Mouse (Mus musculus): Measurements from ENCODE around the gene Gm765. TPM values are rescaled to one million over a fixed set of nuclear protein-coding genes. Genes with fewer than 3 reads are reported as not detected.

Gm765 gene
- polyA plus RNA-seq, 1 experiment from 2014 or later = not detected

DNA sequence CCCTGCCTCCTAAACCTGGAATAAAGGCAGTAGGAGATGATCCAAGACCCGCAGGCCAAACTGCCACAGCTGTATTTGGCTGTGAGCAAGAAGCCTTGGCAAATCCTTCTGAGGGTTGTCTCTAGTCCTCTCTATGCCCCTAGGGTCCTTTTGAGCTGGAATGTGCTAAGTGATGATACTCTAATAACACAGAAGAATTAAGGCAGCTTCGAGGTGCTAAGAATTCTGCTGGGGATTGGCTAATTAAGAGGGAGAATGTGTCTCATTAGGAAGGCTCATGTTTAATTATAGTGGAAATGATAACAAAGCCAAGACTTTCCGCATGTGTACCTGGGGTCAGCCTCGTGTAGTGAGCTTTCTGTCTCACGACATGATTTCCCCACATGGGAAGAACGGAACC is 99.4 kb downstream of the Gm765 start:
- Histone ChIP-seq H3K4me2 (ENCODE audit: low read depth, low read length) (no peak overlapping the region), H3K27me3 (ENCODE audit: control insufficient read depth, insufficient read depth, low read length) (no peaks in the 10 kb centered on the region), H3K4me3 (ENCODE audit: low read length) (no peak overlapping the region), H3K9ac (ENCODE audit: low read length) (no peak overlapping the region), H3K4me1 (ENCODE audit: control insufficient read depth, insufficient read depth, low read length) (no peaks in the 10 kb centered on the region), H3K36me3 (ENCODE audit: control insufficient read depth, insufficient read depth) (no peaks in the 10 kb centered on the region), H3K27ac (ENCODE audit: low read length) (no peak overlapping the region), H3K9me3 (replicated peaks; ENCODE audit: control insufficient read depth, low read length) (no peaks in the 10 kb centered on the region)
- WGBS = 62% methylated on average over 6 of the region's 6 CpGs
- ATAC-seq (replicated peaks; ENCODE audit: extremely low read depth, insufficient read depth, low FRiP score) = no peak

DNA sequence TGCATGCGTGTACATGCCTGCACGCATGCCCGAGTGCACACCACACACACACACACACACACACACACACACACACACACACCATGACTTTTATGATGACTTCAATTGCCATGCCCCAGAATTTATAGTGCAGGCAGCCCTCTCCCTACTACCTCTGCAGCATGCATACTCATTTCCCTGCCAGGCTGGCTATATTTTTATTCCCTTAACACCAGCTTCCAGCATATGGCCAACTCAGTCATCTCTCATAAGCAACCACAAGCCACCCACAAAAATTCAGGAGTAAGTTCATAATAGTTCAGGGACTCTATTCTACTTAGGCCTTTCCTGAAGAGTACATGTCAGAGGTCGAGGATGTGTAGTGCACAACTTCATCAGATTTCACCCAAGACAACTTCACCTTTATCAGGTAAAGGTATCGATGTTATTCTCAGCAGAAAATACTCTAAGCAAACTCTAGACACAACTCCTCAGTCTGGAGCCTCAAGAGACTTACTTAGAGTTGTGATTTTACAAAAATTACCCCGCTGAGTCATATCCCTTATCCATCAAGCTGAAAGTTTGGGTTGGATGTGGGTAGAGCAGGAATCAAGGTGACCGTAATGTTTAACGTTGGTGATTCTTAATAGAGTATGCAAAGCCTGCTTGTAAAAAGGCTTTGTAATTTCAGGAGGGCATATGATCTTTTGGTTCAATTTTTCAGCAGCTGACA is 101.8 kb downstream of the Gm765 start:
- no peak overlapping the region for H3K27ac ChIP-seq (ENCODE audit: low read length)
- no peak overlapping the region for H3K9ac ChIP-seq (ENCODE audit: low read length)
- H3K4me2 ChIP-seq (ENCODE audit: low read depth, low read length) = no peak overlapping the region
- no peaks in the 10 kb centered on the region for H3K9me3 ChIP-seq (replicated peaks; ENCODE audit: control insufficient read depth, low read length)
- no peaks in the 10 kb centered on the region for H3K4me1 ChIP-seq (ENCODE audit: control insufficient read depth, insufficient read depth, low read length)
- no peaks in the 10 kb centered on the region for H3K36me3 ChIP-seq (ENCODE audit: control insufficient read depth, insufficient read depth)
- ATAC-seq (replicated peaks; ENCODE audit: extremely low read depth, insufficient read depth, low FRiP score) = no peak
- H3K4me3 ChIP-seq (ENCODE audit: low read length) = no peak overlapping the region
- no peaks in the 10 kb centered on the region for H3K27me3 ChIP-seq (ENCODE audit: control insufficient read depth, insufficient read depth, low read length)
- 82% methylated on average over 8 of the region's 8 CpGs for WGBS

DNA sequence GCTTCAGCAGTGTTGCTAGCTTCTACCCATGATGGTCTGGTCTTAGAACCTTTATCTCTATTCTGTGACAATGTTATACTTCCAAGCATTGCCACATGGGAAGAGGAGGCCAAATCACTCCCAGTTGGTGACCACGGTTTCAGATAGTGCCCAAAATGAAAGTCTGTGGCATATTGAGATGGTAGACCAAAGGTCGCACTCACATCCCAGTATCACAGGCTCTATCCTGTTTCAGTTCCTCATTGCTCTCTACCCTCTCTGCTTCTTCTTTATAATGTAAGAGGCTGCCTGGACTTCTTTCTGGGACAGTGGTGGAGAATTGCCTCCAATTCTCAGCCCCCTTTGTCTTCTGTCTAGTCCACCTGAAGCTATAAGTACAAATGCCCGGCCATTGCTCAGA is 108.5 kb downstream of the Gm765 start:
- Histone ChIP-seq H3K9ac (ENCODE audit: low read length) (no peak overlapping the region), H3K4me1 (ENCODE audit: control insufficient read depth, insufficient read depth, low read length) (no peaks in the 10 kb centered on the region), H3K27me3 (ENCODE audit: control insufficient read depth, insufficient read depth, low read length) (no peaks in the 10 kb centered on the region), H3K4me2 (ENCODE audit: low read depth, low read length) (no peak overlapping the region), H3K27ac (ENCODE audit: low read length) (no peak overlapping the region), H3K36me3 (ENCODE audit: control insufficient read depth, insufficient read depth) (no peaks in the 10 kb centered on the region), H3K9me3 (replicated peaks; ENCODE audit: control insufficient read depth, low read length) (no peaks in the 10 kb centered on the region), H3K4me3 (ENCODE audit: low read length) (no peak overlapping the region)
- WGBS = 85% methylated on average over 3 of the region's 3 CpGs
- ATAC-seq (replicated peaks; ENCODE audit: extremely low read depth, insufficient read depth, low FRiP score) = no peak

DNA sequence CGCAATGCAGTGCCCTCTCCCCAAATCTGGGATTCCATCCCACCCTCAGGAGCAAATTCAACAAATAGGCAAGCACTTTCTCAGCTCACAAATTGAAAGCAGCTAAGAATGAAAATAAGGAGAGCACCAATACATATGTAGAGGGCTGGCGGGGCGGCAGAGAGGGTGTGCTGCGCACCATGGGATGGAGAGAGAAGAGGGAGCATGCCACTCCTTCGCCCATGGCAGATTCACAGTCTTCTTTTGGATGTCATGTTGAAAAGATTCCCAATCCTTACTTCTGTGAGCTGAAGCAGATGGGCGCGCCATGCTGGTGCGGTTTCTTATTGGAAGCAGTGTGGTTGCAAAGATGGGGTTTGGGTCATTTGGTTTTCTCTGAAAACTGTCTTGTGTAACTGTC is 118.6 kb downstream of the Gm765 start:
- H3K27ac ChIP-seq (ENCODE audit: low read length) = no peak overlapping the region
- H3K4me2 ChIP-seq (ENCODE audit: low read depth, low read length) = no peak overlapping the region
- no peak overlapping the region for H3K4me3 ChIP-seq (ENCODE audit: low read length)
- H3K4me1 ChIP-seq (ENCODE audit: control insufficient read depth, insufficient read depth, low read length) = no peaks in the 10 kb centered on the region
- ATAC-seq (replicated peaks; ENCODE audit: extremely low read depth, insufficient read depth, low FRiP score) = no peak
- WGBS = 92% methylated on average over 8 of the region's 8 CpGs
- H3K27me3 ChIP-seq (ENCODE audit: control insufficient read depth, insufficient read depth, low read length) = no peaks in the 10 kb centered on the region
- H3K9me3 ChIP-seq (replicated peaks; ENCODE audit: control insufficient read depth, low read length) = no peaks in the 10 kb centered on the region
- H3K36me3 ChIP-seq (ENCODE audit: control insufficient read depth, insufficient read depth) = no peaks in the 10 kb centered on the region
- H3K9ac ChIP-seq (ENCODE audit: low read length) = no peak overlapping the region

DNA sequence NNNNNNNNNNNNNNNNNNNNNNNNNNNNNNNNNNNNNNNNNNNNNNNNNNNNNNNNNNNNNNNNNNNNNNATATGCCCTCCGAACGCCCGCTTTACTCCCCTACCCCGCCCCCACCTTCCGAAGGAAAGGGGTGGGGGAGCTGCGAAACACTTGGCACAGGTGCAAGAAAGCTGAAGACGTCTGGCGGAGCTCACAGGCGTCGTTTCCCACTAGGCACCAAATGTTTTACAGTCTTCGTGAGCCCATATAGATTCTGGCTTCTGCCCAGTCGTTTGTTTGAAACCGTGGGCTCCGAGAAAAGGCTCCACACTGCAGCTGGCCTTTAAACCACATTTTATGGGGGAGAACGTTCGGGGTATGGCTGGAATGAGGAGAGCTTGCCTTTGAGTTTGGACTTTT is 120.6 kb downstream of the Gm765 start:
- ATAC-seq (replicated peaks; ENCODE audit: extremely low read depth, insufficient read depth, low FRiP score) = no peak
- Histone ChIP-seq H3K9me3 (replicated peaks; ENCODE audit: control insufficient read depth, low read length) (no peaks in the 10 kb centered on the region), H3K4me1 (ENCODE audit: control insufficient read depth, insufficient read depth, low read length) (no peaks in the 10 kb centered on the region), H3K36me3 (ENCODE audit: control insufficient read depth, insufficient read depth) (no peaks in the 10 kb centered on the region), H3K27me3 (ENCODE audit: control insufficient read depth, insufficient read depth, low read length) (no peaks in the 10 kb centered on the region), H3K9ac (ENCODE audit: low read length) (no peak overlapping the region), H3K4me3 (ENCODE audit: low read length) (no peak overlapping the region), H3K4me2 (ENCODE audit: low read depth, low read length) (no peak overlapping the region), H3K27ac (ENCODE audit: low read length) (no peak overlapping the region)
- 70% methylated on average over 16 of the region's 16 CpGs for WGBS

DNA sequence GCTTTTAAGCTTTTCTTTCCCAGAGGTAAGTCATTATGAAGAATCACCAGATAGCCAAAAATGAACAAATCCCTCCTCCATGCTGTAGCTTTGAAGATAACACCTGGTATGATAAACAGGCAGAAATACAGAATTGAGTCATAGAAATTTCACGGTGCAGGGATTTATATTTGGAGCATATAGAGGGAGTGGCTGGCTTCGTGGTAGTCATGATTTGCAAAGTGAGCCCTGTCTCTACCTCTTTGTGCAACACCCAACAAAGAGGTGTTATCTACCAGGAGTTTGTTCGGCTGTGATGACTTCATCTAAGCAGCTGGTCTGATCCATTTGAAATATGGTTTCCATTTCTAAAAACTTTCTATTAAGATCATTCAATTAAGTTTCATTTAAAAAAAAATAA is 130.3 kb downstream of the Gm765 start:
- Histone ChIP-seq H3K27ac (ENCODE audit: low read length) (no peak overlapping the region), H3K9ac (ENCODE audit: low read length) (no peak overlapping the region), H3K4me2 (ENCODE audit: low read depth, low read length) (no peak overlapping the region), H3K9me3 (replicated peaks; ENCODE audit: control insufficient read depth, low read length) (no peaks in the 10 kb centered on the region), H3K4me3 (ENCODE audit: low read length) (no peak overlapping the region), H3K36me3 (ENCODE audit: control insufficient read depth, insufficient read depth) (no peaks in the 10 kb centered on the region), H3K4me1 (ENCODE audit: control insufficient read depth, insufficient read depth, low read length) (peaks cover 6% of the 10 kb centered on the region; the same call in 1 of the 2 replicates), H3K27me3 (ENCODE audit: control insufficient read depth, insufficient read depth, low read length) (no peaks in the 10 kb centered on the region)
- ATAC-seq (replicated peaks; ENCODE audit: extremely low read depth, insufficient read depth, low FRiP score) = no peak
- WGBS = 57% methylated on average over 3 of the region's 3 CpGs

DNA sequence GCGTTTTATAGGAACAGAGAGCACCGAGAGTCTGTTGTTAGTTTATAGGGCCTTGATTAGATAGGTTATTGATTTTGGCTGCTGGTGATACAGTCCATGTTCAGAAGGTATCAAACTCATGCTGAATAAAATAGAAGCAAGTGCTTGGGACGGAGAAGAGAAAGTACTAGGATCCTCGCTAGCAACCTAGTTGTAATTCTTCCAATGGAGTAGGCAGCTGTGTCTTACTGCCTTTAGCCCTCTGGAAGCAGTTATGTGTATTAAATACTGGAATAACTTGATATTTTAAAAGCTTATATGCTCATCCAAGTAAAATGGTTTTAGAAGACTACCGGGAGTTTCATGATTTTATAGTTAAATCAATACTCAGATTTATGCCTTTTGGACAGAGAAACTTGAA is 132.3 kb downstream of the Gm765 start:
- Histone ChIP-seq H3K9ac (ENCODE audit: low read length) (no peak overlapping the region), H3K9me3 (replicated peaks; ENCODE audit: control insufficient read depth, low read length) (no peaks in the 10 kb centered on the region), H3K4me2 (ENCODE audit: low read depth, low read length) (no peak overlapping the region), H3K27me3 (ENCODE audit: control insufficient read depth, insufficient read depth, low read length) (no peaks in the 10 kb centered on the region), H3K36me3 (ENCODE audit: control insufficient read depth, insufficient read depth) (no peaks in the 10 kb centered on the region), H3K4me1 (ENCODE audit: control insufficient read depth, insufficient read depth, low read length) (peaks cover 9% of the 10 kb centered on the region; the same call in 1 of the 2 replicates), H3K27ac (ENCODE audit: low read length) (no peak overlapping the region), H3K4me3 (ENCODE audit: low read length) (no peak overlapping the region)
- WGBS = 82% methylated on average over 5 of the region's 5 CpGs
- ATAC-seq (replicated peaks; ENCODE audit: extremely low read depth, insufficient read depth, low FRiP score) = no peak

DNA sequence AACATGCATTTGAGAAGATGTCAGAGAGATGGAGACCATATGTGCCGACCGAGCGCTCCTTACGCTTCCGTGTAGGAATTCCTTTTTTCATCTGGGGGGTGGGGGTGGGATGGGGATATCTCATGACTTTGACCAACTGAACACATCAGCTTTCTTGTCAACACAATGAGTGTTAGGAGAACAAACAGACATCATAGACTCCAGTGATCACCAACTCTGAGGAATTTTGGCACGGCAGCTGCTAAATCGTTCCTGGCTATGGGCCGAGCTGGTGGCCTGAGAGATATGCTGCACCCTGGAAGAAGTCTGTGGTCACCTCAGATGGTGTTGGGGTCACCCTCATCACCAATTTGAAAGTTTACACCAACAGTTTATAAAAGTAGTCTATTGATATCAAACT is 134.5 kb downstream of the Gm765 start:
- Histone ChIP-seq H3K4me3 (ENCODE audit: low read length) (no peak overlapping the region), H3K9ac (ENCODE audit: low read length) (no peak overlapping the region), H3K27ac (ENCODE audit: low read length) (no peak overlapping the region), H3K4me2 (ENCODE audit: low read depth, low read length) (peak overlapping the region; percentile 17), H3K9me3 (replicated peaks; ENCODE audit: control insufficient read depth, low read length) (no peaks in the 10 kb centered on the region), H3K27me3 (ENCODE audit: control insufficient read depth, insufficient read depth, low read length) (no peaks in the 10 kb centered on the region), H3K36me3 (ENCODE audit: control insufficient read depth, insufficient read depth) (no peaks in the 10 kb centered on the region), H3K4me1 (ENCODE audit: control insufficient read depth, insufficient read depth, low read length) (peaks cover 9% of the 10 kb centered on the region; the same call in 1 of the 2 replicates)
- WGBS = 54% methylated on average over 8 of the region's 8 CpGs
- no peak; the same call in 1 of the 2 replicates for ATAC-seq (replicated peaks; ENCODE audit: extremely low read depth, insufficient read depth, low FRiP score)

DNA sequence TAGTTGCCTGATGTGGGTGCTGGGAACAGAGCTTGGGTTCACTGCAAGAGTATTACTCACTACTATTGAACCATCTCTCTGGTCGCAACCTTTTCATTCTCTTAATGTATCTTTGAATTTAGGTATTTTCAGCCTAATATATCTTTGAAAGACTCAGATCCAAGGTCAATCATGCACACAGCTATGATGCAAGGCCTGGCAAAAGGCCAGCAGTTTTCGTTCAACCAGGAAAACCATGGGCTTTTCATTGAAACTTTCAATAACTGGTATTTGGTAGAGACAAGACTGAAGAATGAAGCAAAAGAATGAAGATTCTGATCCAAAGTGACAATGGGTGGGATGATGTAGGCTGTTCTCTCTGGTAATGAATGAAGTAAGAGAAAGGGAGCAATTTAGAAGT is 143.8 kb downstream of the Gm765 start:
- no peaks in the 10 kb centered on the region for H3K4me1 ChIP-seq (ENCODE audit: control insufficient read depth, insufficient read depth, low read length)
- no peak overlapping the region for H3K27ac ChIP-seq (ENCODE audit: low read length)
- ATAC-seq (replicated peaks; ENCODE audit: extremely low read depth, insufficient read depth, low FRiP score) = no peak
- no peak overlapping the region for H3K4me2 ChIP-seq (ENCODE audit: low read depth, low read length)
- H3K4me3 ChIP-seq (ENCODE audit: low read length) = no peak overlapping the region
- H3K9me3 ChIP-seq (replicated peaks; ENCODE audit: control insufficient read depth, low read length) = no peaks in the 10 kb centered on the region
- no peak overlapping the region for H3K9ac ChIP-seq (ENCODE audit: low read length)
- H3K36me3 ChIP-seq (ENCODE audit: control insufficient read depth, insufficient read depth) = no peaks in the 10 kb centered on the region
- H3K27me3 ChIP-seq (ENCODE audit: control insufficient read depth, insufficient read depth, low read length) = no peaks in the 10 kb centered on the region
- WGBS = 89% methylated on average over 2 of the region's 2 CpGs

Measured in heart, embryonic 16.5 days (tissue).